Mouse (Mus musculus): ENCODE data around the gene Arsb.
A peak's percentile ranks its signal among the peaks of the same experiment; 100 is the strongest.

Arsb gene

DNA sequence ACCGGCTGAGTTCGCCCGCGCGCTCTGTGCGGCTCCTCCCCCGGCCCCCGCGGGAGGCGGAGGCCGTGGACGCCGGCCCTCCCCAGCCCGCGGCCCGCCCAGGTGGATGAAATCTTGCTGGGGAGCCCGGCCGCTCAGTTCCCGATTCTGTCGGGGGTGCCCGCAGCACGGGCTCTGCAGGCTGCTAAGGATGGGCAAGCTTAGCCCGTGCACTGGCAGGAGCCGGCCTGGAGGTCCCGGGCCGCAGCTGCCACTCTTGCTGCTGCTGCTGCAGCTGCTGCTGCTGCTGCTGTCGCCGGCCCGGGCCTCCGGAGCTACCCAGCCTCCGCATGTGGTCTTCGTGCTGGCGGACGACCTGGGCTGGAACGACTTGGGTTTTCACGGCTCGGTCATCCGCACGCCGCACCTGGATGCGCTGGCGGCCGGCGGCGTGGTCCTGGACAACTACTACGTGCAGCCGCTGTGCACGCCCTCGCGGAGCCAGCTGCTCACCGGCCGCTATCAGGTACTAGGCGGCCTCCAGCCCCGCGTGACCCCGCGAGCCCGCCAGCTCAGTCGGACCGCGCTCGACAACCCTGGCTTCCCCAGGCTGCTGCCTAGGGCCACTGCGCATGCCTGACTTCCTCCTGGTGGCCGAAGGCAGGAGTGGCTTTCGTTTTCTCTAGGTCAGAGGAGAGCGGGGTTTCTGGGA lies at the start of gene Arsb:
Arsb (plus strand) TSS at position 43 of the 691 bp plus-strand sequence.
- DNase-seq (ENCODE audit: low spot score in 2 of 2), result peak; percentile 53 to 78

DNA sequence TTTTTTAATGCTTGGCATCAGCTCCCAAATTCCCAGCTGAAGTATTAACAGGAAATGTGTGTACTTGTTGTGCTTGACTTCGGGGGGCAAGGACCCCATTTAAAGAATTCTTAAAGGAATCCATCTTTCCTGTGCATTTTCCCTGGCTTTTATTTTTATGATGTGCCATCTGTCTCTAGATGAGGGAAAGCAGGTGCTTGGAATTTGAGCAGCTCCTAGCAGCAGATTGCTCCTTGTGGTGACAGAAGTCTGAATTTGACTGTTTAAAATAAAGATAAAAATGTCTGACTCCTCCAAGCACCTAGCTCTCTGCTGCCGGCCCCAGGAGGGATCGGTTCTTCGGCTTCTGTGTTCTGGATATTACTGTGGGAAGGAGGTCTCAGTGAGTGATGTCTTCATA lies 49.5 kb upstream of the Arsb start:
- no peak for DNase-seq (ENCODE audit: low spot score in 2 of 2)

DNA sequence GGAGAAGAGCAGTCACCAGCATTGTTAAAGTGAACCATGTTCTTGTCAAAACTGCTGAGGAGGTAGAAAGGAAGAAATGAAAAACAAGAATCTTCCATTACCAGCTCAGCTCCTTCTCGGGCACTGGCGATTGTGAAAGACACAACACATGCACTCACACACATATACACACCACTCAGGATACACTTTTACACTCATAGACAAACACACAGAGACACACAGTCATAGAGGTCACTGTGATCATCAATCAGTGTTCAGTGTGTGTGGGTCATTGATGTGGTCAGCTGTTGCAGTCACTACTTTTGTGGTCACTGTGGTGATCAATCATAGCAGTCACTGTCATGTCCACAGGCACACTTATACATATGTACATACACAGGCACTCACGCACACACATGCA lies 48.0 kb upstream of the Arsb start:
- DNase-seq (ENCODE audit: low spot score in 2 of 2), result no peak

DNA sequence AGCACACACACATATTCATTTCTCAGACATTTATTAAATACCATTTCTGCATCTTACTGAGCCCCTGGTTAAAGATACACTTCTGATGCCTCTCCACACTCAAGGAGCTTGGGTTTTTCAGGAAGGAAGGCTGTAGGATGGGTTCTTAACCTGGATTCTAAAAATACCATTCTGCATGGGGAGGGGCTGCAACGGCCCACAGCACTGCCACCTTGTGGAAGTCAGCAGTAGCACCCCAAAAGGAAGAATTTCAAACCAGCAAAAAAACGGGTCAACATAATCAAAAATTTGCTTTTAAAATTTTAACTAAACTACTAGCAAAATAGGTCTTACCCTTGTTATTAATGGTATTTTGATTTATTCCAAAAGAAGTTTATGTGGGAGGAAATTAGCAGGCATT lies 47.2 kb upstream of the Arsb start:
- peak in 1 of 2 experiments; percentile 12 for DNase-seq (ENCODE audit: low spot score in 2 of 2)

DNA sequence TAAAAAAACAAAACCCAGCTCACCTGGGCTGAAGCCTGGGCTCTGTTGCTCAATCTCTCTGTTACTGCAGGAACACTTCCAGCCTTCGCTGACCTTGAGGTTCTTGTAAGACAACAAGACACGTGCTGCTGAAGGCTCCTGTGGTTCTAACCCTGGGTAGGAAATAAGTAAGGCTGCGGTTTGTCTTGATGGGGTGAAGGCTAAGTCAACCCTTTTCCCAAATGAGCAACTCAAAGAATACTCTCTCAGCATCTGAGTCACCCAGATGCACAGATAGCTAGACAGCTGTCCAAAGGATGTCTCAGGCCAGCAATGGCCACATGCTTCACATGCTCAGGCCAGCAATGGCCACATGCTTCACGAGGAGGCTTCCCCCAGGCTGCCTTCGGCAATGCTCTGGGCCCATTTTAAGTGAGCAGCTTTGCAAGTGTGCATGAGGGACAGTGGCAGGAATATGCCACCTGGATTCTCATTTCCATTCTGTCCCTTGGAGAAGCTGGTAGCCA lies 36.2 kb upstream of the Arsb start:
- no peak for DNase-seq (ENCODE audit: low spot score in 2 of 2)

DNA sequence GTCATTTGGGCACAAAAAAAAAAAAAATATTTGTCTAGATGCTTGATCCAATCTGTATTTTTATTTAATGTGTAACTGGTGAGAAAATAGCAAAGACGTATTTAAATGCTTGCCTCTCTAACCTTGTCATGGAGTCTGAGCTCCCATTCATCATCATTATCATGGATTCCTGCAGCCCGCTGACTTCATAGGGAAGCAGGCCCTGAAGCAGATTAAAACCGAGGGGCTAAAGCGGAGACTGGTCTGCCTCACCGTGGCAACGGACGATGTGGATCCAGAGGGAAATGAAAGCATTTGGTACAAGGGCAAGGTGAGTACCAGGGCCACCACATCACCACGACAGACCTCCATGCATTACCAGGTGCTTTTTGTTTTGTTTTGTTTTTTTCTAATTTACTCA lies 27.3 kb upstream of the Arsb start:
- DNase-seq (ENCODE audit: low spot score in 2 of 2), result no peak

DNA sequence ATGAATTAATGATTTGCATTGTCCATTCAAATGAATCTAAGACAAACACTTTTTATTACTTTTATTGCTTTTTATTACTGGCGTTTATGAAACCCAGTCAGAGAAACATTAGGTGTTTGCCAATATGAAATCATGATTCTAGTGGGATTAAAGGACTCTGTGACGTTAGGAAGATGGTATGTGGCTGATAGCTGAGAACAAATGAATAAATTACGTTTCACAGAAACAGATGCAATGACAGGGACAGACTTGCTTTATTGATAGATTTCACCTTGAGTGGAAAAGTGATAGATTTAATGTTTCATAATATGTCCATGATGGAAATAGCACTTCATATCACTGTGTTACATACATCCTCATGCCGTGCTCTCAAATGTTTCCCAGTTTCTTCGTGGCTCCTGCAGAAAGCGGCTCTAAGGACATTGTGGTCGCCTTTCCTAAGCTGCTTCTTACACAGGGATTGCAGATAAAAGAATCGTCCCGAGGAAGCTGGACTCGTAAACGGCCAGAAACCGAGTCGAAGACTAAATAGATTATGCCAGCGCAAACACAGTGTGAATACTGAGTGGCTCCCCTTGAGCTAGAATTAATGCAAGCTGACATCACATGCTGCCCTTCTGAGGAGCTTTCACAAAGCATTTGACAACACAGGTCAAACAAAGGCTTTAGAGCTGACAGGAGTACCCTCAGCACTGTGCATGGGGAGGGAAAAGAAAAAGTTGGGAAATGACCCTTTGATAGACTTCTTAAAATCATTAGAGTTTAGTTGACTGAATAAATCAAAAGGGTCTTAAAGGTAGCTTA lies 18.6 kb upstream of the Arsb start:
- peak in 1 of 2 experiments; percentile 6 for DNase-seq (ENCODE audit: low spot score in 2 of 2)

DNA sequence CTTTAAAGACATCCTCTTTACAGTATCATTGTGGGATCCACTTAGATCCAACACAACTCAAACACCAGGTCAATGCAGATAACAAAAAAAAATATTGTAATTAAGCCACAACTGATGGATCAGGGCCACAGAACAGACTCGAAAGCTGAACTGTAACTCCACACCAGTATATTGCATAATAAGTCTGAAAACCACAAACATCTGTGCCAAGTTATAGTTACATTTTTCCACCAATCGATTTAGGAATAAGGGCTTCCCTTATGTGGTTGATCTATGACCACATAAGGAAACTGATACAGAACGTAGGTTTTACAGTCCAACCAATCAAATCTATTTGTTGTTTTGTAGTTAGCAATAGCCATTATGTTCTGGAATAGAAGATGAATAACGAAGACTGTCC lies 16.3 kb upstream of the Arsb start:
- DNase-seq (ENCODE audit: low spot score in 2 of 2), result no peak

DNA sequence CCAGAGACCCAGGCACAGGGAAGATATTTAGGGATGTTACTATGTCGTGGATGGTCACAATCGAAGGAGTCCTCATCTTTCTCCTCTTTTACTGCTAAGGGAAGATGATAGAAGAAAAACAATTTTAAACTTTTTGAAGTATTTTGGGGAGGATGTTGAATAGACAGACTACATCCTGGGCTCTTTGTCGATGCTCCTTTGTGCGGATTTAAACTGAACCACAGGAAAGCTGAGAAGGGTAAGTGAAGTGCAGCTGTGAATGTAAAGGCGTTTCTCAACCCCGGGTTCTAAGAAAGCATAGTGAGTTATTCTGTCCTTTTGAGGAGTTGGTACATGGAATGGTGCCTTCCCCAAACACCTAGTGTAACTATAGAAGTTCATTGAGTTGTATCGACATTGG lies 14.8 kb upstream of the Arsb start:
- no peak for DNase-seq (ENCODE audit: low spot score in 2 of 2)

DNA sequence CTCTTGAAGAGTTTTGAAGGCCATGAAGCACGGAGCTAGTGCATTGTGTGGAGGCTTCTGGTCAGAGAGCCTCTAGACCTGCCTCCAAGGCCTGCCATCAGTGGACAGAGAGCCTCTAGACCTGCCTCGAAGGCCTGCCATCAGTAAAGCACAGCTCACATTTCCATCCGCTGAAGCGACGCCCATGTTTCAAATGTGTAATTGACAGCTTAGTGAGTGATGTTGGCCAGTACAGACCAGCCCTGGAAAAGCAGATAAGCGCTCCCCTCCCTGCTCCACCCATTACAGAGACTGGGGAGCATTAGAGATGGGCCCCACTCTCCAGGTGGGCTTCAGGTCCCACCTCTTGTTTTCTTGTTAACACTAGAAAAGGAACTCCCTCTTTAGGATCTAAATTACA lies 13.9 kb upstream of the Arsb start:
- no peak for DNase-seq (ENCODE audit: low spot score in 2 of 2)

DNA sequence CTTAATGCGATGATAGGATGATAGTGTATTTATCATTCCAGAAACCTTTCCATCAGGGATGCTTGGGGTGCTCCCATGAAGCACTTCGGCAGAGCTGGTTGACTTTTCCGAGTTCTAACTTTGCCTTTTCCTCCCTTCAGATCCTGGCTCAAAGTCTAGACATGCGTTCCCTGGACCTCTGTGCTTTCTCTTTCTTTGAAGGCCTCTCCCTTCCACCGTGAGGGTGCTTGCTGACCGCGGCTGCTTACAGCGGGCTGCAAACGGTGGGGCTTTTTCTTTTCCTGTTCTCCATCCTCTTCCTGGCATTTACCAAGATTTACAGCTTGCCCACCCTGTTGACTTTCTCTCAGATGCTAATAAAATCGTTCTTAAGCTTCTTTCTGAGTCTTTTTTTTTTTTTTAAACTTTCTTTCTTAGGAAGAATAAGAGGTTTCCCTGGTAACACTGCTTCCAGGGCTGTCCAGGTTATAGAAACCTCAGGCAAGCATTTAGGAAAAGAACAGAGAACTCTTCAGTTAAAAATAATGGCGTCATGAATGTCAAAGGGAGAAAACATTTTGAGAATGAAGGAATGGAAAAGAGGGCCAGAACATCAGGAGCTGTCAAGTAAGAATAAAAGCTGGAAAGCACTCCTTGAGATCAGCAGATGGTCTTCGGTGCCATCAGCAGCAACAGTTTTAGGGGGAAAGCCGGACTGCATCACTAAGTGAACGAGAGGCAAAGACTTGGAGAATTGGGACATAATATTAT lies 13.1 kb upstream of the Arsb start:
- DNase-seq (ENCODE audit: low spot score in 2 of 2), result no peak

DNA sequence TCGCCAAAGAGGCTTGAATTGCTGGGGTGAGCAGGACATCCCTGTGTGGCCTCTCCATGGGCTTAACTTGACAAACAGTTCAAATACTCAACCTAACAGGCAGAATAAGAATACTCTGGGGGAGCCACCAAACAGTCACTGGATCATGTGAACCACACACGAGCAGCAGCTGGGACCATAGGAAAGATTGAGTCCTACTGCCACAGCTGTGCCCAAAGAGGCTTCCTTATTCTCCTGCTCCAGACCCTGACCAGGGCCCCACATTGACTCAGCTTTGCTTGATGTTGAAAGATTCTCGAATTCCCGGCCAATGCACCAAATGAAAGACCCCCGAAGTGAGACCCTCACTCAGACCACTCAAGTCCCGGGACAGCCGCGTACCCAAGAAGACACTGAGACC lies 9.6 kb upstream of the Arsb start:
- DNase-seq (ENCODE audit: low spot score in 2 of 2), result no peak

DNA sequence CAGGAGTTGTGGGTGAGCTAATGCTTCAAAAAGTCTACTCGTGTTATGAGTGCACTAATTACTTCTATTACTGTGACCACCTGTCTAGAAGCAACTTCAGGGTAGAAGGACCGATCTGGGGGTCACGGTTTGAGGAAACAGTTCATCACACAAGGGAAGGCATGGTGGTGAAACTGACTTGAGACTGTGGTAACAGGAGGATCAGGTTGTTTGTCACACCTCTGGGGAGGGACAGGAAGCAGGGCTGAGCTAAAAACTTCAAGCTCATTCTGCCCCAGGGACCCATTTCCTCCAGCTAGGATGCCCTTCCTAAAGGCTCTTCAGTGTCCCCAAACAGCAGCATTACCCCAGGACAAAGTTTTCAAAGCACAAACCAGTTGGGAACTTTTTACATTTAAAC lies 8.6 kb upstream of the Arsb start:
- no peak for DNase-seq (ENCODE audit: low spot score in 2 of 2)

DNA sequence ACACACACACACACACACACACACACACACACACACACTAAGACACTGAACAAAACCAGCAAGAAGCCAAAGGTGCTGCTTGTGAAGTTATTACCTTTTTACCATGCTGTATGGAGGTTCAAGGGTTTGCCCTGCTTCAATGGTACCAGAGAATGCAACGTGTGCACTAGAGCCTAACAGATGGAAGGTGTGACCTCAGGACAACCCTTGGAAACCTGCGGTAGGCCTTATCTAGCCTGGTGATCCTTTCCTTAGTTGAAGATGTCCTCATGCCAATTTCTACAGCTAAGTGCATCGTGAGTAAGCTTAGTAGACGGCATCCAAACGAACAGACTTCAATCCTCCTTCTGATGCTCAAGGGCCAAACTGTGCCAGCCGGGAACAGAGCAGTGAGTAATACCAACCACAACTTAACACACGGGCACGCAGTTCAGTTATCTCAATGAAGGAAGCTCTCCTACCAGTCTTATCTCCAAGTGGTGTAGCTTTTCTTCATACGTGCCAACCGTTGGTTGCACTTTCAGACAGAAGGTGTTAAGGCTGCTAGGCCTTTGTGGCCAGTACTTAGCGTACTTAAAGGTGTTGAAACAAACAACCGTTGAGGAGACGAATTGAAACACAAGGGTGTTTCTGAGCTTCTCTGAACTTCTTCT lies 7.0 kb upstream of the Arsb start:
- no peak for DNase-seq (ENCODE audit: low spot score in 2 of 2)

DNA sequence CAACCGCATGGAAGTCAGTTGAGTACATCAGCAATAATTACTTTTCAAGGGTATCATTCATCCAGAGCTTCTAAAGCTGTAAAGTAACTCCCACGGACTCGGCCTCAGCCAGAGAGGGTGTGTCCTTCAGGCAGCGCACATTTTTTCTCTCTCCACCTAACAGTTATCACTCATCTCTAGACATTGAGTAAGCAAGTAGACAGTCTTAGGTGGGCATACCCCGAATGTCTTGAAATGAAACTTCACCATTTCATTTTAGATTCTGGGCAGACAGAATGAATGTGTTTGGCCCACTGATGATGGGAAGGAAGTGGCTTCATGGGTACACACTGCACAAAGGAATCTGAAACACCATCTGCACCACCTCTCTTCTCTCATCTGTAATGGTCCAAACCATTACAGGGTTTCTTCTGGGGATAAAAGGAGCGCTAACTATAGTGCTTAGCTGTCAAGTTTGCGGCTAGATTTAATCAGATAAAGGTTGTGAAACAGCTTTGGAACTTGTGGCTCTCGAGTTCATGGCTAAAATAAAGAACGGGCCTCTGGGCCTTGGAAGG lies 321 bp upstream of the Arsb start:
- DNase-seq (ENCODE audit: low spot score in 2 of 2), result no peak

DNA sequence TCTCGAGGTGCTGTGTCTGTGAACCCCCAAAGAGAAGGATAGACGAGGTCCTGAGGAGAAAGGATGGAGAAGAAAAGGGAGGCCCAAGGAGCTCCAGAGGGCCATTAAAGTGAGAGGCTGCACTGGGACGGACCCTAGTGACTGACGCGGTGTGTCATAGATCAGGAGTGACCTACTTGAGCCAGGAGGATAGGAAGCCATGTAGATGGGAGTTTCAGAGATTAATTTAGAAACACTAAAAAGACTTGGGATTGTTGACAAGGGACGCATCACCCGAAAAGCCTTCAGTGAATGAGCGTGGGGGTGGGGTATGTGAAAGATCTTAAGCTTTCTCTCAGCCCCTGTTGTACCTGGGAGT lies 828 bp downstream of the Arsb start:
- DNase-seq (ENCODE audit: low spot score in 2 of 2), result no peak

DNA sequence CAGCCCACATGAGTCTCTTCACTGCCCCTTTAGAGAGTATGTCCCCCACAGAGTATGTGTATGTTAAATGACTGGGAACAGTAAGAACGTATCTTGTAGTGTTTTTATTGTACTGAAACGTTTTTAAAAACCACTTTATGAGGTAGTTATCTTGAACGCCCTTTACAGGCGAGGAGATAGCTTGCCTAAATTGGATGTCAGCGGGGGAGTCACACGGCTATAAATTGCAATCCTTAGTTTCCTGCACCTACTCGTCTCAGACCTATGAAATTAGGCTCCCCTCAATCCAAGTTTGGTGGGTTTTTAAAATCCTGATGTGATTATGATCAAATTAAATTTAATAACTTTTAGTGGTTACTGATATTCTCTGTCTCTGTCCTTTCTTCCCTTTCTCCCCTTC lies 1.4 kb downstream of the Arsb start:
- DNase-seq (ENCODE audit: low spot score in 2 of 2), result no peak

DNA sequence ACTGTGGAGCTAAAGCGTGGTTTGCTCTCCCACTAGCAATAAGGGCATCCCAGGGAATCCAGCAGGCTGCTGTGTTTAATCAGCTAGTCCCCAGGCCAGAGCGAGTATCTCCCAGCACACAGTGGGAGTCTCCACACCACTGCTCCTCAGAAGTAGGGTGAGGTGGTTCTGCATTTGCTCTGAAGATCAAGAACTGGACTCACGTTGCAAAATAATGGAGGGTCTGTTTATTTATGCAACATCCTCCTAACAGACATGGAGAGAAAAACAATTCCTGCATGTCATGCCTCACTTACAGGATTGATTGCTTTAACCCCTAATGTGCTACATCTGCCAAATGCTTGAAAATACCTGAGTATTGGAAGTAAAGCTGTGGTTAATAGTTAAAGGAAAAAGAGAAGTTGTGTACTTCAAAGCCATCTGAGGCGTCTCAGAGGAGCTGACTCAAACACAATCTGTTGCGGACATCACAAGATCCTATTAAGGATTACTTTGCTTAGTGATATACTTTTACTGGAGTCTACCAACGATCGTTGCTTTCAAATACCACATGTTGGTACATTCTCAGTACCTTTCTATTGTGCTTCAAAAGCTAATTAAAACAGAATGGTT lies 2.4 kb downstream of the Arsb start:
- no peak for DNase-seq (ENCODE audit: low spot score in 2 of 2)

DNA sequence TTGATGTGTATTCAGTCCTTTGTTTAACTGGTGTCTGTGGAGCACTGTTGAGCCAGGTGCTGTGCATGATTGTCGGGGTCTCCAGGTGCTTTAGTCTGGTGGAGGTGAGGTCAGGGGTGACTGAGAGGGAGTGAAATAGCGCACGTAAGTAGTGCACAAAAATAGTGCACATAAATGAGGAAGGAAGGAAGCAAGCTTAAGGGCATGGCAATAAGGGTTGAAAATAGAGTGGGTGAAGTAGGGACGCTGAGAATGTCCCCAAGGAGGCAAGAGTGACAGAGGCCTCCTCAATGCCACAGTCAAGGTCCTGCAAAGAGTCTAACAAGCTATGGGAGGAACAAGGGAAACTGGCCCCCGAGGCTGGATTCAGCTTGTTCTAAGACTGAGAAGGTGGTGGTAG lies 11.4 kb downstream of the Arsb start:
- DNase-seq (ENCODE audit: low spot score in 2 of 2), result no peak

DNA sequence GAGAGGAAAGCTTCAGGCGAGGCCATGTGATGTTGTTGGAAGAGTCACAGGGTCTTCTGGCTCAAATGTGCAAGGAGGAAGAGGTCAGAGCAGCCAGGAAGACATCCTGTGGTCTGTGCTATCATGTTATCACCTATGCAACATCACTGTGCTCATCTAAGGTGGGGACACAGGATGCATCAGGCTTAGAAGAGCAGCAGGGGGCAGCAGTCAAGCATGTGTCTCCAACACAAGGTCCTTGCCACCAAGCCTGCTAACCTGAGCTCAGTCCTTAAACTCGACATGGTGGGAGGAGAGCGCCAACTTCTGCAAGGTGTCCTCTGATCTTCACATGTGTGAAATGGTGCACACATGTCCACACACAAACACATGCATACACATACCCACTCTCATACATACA lies 13.9 kb downstream of the Arsb start:
- no peak for DNase-seq (ENCODE audit: low spot score in 2 of 2)

DNA sequence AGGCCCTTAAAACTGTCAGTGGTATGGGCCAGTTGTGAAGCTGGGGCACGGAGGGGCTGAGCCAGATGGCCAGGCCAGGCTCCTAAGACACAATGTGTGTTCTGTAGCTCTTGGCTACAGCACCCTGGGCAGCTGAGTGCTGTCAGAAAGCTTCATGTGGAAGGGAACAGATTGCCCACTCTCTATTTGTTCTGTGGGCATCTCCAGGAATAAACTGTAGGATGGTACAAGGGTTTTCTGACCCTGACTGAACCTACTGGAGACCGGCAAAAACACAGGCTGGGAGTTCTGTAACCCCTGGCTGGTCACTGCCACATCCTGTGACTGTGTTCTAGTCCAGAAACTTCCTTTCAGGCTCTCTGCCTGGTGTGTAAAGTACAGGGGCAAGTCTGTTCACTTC lies 14.6 kb downstream of the Arsb start:
- DNase-seq (ENCODE audit: low spot score in 2 of 2), result peak in 1 of 2 experiments; percentile 30
